Mouse (Mus musculus): ENCODE data around the gene Dock9. TPM values are rescaled to one million over a fixed set of nuclear protein-coding genes. Genes with fewer than 3 reads are reported as not detected.

Dock9 gene
- polyA plus RNA-seq, 1 experiment from 2014 or later: 15.7 TPM

- 67% methylated on average over 2 of the region's 2 CpGs for WGBS
- no peaks in the 10 kb centered on the region for H3K4me1 ChIP-seq (ENCODE audit: control insufficient read depth, insufficient read depth, low read length)
- no peak for ATAC-seq (ENCODE audit: insufficient read depth, low FRiP score)
- no peak overlapping the region for H3K9ac ChIP-seq (ENCODE audit: low read length)
- no peak overlapping the region for H3K4me2 ChIP-seq (ENCODE audit: low read depth, low read length)
- no peak overlapping the region for H3K4me3 ChIP-seq (replicated peaks; ENCODE audit: low read length)
- no peaks in the 10 kb centered on the region for H3K27me3 ChIP-seq (ENCODE audit: control insufficient read depth, insufficient read depth, low read length)
- no peaks in the 10 kb centered on the region for H3K9me3 ChIP-seq (replicated peaks; ENCODE audit: control insufficient read depth, low read length)
- no peak overlapping the region for H3K27ac ChIP-seq (ENCODE audit: low read length)
- H3K36me3 ChIP-seq (ENCODE audit: control insufficient read depth, insufficient read depth, low read length): no peaks in the 10 kb centered on the region
These were observed 302.5 kb downstream of the Dock9 start for GRCm38 (mm10) chr14:121495120-121495519.

- H3K4me2 ChIP-seq (ENCODE audit: low read depth, low read length): no peak overlapping the region
- no peaks in the 10 kb centered on the region for H3K36me3 ChIP-seq (ENCODE audit: control insufficient read depth, insufficient read depth, low read length)
- 44% methylated on average over 2 of the region's 2 CpGs for WGBS
- ATAC-seq (ENCODE audit: insufficient read depth, low FRiP score): no peak
- no peak overlapping the region for H3K9ac ChIP-seq (ENCODE audit: low read length)
- H3K4me3 ChIP-seq (replicated peaks; ENCODE audit: low read length): no peak overlapping the region
- H3K9me3 ChIP-seq (replicated peaks; ENCODE audit: control insufficient read depth, low read length): no peaks in the 10 kb centered on the region
- H3K4me1 ChIP-seq (ENCODE audit: control insufficient read depth, insufficient read depth, low read length): no peaks in the 10 kb centered on the region
- H3K27ac ChIP-seq (ENCODE audit: low read length): no peak overlapping the region
- no peaks in the 10 kb centered on the region for H3K27me3 ChIP-seq (ENCODE audit: control insufficient read depth, insufficient read depth, low read length)
These were observed 303.4 kb downstream of the Dock9 start for GRCm38 (mm10) chr14:121494238-121494637.

GRCm38 (mm10) chr14:121493712-121494111 lies 303.9 kb downstream of the Dock9 start:
- Histone ChIP-seq H3K36me3 (ENCODE audit: control insufficient read depth, insufficient read depth, low read length) (no peaks in the 10 kb centered on the region), H3K27ac (ENCODE audit: low read length) (no peak overlapping the region), H3K4me2 (ENCODE audit: low read depth, low read length) (no peak overlapping the region), H3K4me3 (replicated peaks; ENCODE audit: low read length) (no peak overlapping the region), H3K9ac (ENCODE audit: low read length) (no peak overlapping the region), H3K9me3 (replicated peaks; ENCODE audit: control insufficient read depth, low read length) (no peaks in the 10 kb centered on the region), H3K27me3 (ENCODE audit: control insufficient read depth, insufficient read depth, low read length) (no peaks in the 10 kb centered on the region), H3K4me1 (ENCODE audit: control insufficient read depth, insufficient read depth, low read length) (no peaks in the 10 kb centered on the region)
- WGBS: 43% methylated on average over 3 of the region's 3 CpGs
- 0 out of 2 replicates have a peak, but pooled peaks have one; percentile 29 for ATAC-seq (ENCODE audit: insufficient read depth, low FRiP score)

GRCm38 (mm10) chr14:121492328-121492727 lies 305.3 kb downstream of the Dock9 start:
- Histone ChIP-seq H3K4me2 (ENCODE audit: low read depth, low read length) (no peak overlapping the region), H3K9me3 (replicated peaks; ENCODE audit: control insufficient read depth, low read length) (no peaks in the 10 kb centered on the region), H3K4me3 (replicated peaks; ENCODE audit: low read length) (no peak overlapping the region), H3K36me3 (ENCODE audit: control insufficient read depth, insufficient read depth, low read length) (no peaks in the 10 kb centered on the region), H3K27me3 (ENCODE audit: control insufficient read depth, insufficient read depth, low read length) (no peaks in the 10 kb centered on the region), H3K27ac (ENCODE audit: low read length) (no peak overlapping the region), H3K9ac (ENCODE audit: low read length) (no peak overlapping the region), H3K4me1 (ENCODE audit: control insufficient read depth, insufficient read depth, low read length) (no peaks in the 10 kb centered on the region)
- WGBS: 56% methylated on average over 8 of the region's 8 CpGs
- no peak for ATAC-seq (ENCODE audit: insufficient read depth, low FRiP score)

Other genes starting within 250 kb of the Dock9 start
- 54.9 and 57.4 TPM in 2 replicates for gene Ubac2, start 80.8 kb upstream of the Dock9 start, polyA plus RNA-seq (2015; fragmentation: Nextera tagmentation; extraction: Ambion mirVana)
- 0.26 and 0.35 TPM in 2 replicates for gene Gpr18, start 117.9 kb upstream of the Dock9 start, polyA plus RNA-seq (2015; fragmentation: Nextera tagmentation; extraction: Ambion mirVana)
- 4.1 and 4.7 TPM in 2 replicates for gene Gpr183, start 167.4 kb upstream of the Dock9 start, polyA plus RNA-seq (2015; fragmentation: Nextera tagmentation; extraction: Ambion mirVana)
- gene Timm8a2, start 236.8 kb upstream of the Dock9 start, polyA plus RNA-seq (2015; fragmentation: Nextera tagmentation; extraction: Ambion mirVana): not detected in 2 replicates